Mouse (Mus musculus): Measurements from ENCODE around the gene Acadm.

GRCm38 (mm10) chr3:153905251-153906135 lies 38.9 kb downstream of the Acadm start:
- TF ChIP-seq CTCF (IDR thresholded peaks at IDR 0.05; ENCODE audit: low read depth), result no peak
- no peak for TF ChIP-seq EP300 (IDR thresholded peaks at IDR 0.05; ENCODE audit: low read depth)

Data from liver, embryonic 14.5 days (tissue).